Mouse (Mus musculus) large intestine, adult 2 months (tissue): ENCODE results near the gene Ccdc148. TPM values are rescaled to one million over a fixed set of nuclear protein-coding genes. Genes with fewer than 3 reads are reported as not detected.
A peak's percentile ranks its signal among the peaks of the same experiment; 100 is the strongest.

Experiments used
- DNase-seq: peaks from one replicate; pipeline ENCODE4 v3.0.0-alpha.2; 2012; ENCODE audit warnings: low read depth, low spot score
- WGBS: fragments of 180-500 bp; shearing (Covaris S2); methylation state at CpG from one replicate; pipeline ENCODE4 v1.1.7; 2018; 5-methylcytosine and 5-hydroxymethylcytosine counted together
- polyA plus RNA-seq: library from polyadenylated mRNA; depleted of rRNA; stranded (reverse); fragments of >200 nt; gene quantifications from 2 replicates; pipeline ENCODE4 v1.2.3, GENCODE M21; 2012; rRNA removed

Ccdc148 gene
- polyA plus RNA-seq = 0.09 and 0.12 TPM in 2 replicates

- DNase-seq = peak; percentile 94
- WGBS = under 1% methylated on average over 33 of the region's 37 CpGs
Measured at GRCm38 (mm10) chr2:59160605-59160963, at the start of gene Ccdc148, which contains the start of gene Pkp4. Gene Ccdc148, minus strand, starts transcription at chr2:59160683. Gene Pkp4, plus strand, starts transcription at chr2:59160850.

- WGBS = 40% methylated on average over 9 of the region's 9 CpGs
- peak; percentile 29 for DNase-seq
Measured at GRCm38 (mm10) chr2:59208276-59208675, 47.8 kb upstream of the Ccdc148 start.

- DNase-seq = no peak
- 59% methylated on average over 5 of the region's 5 CpGs for WGBS
Measured at GRCm38 (mm10) chr2:59207725-59208124, 47.2 kb upstream of the Ccdc148 start.

GRCm38 (mm10) chr2:59207240-59207639, 46.8 kb upstream of the Ccdc148 start:
- WGBS = 60% methylated on average over 4 of the region's 4 CpGs
- no peak for DNase-seq

GRCm38 (mm10) chr2:59206190-59206589, 45.7 kb upstream of the Ccdc148 start:
- WGBS = 81% methylated on average over 2 of the region's 2 CpGs
- DNase-seq = no peak

GRCm38 (mm10) chr2:59205092-59205491, 44.6 kb upstream of the Ccdc148 start:
- 96% methylated on average over 9 of the region's 9 CpGs for WGBS
- no peak for DNase-seq

- no peak for DNase-seq
- WGBS = 69% methylated on average over 3 of the region's 3 CpGs
Measured at GRCm38 (mm10) chr2:59203627-59204425, 43.3 kb upstream of the Ccdc148 start.

GRCm38 (mm10) chr2:59202930-59203329, 42.4 kb upstream of the Ccdc148 start:
- DNase-seq = no peak
- WGBS = 68% methylated on average over 5 of the region's 5 CpGs

- 91% methylated on average over 3 of the region's 3 CpGs for WGBS
- no peak for DNase-seq
Measured at GRCm38 (mm10) chr2:59200511-59200910, 40.0 kb upstream of the Ccdc148 start.

- DNase-seq = no peak
- WGBS = 96% methylated on average over 5 of the region's 5 CpGs
Measured at GRCm38 (mm10) chr2:59199476-59199976, 39.0 kb upstream of the Ccdc148 start.

- DNase-seq = no peak
- WGBS = 72% methylated on average over 4 of the region's 4 CpGs
Measured at GRCm38 (mm10) chr2:59197156-59197555, 36.7 kb upstream of the Ccdc148 start.

GRCm38 (mm10) chr2:59193117-59193516, 32.6 kb upstream of the Ccdc148 start:
- DNase-seq = no peak
- WGBS = 69% methylated on average over 5 of the region's 5 CpGs

- WGBS = 76% methylated on average over 8 of the region's 8 CpGs
- no peak for DNase-seq
Measured at GRCm38 (mm10) chr2:59191466-59191865, 31.0 kb upstream of the Ccdc148 start.

- no peak for DNase-seq
- WGBS = 88% methylated on average over 10 of the region's 10 CpGs
Measured at GRCm38 (mm10) chr2:59190186-59190585, 29.7 kb upstream of the Ccdc148 start.

GRCm38 (mm10) chr2:59189661-59190185, 29.2 kb upstream of the Ccdc148 start:
- WGBS = 76% methylated on average over 5 of the region's 5 CpGs
- DNase-seq = no peak

GRCm38 (mm10) chr2:59188306-59188705, 27.8 kb upstream of the Ccdc148 start:
- 92% methylated on average over 8 of the region's 8 CpGs for WGBS
- DNase-seq = no peak

- no peak for DNase-seq
- 85% methylated on average over 6 of the region's 6 CpGs for WGBS
Measured at GRCm38 (mm10) chr2:59186966-59187365, 26.5 kb upstream of the Ccdc148 start.

GRCm38 (mm10) chr2:59186122-59186521, 25.6 kb upstream of the Ccdc148 start:
- 92% methylated on average over 8 of the region's 8 CpGs for WGBS
- no peak for DNase-seq

GRCm38 (mm10) chr2:59184107-59185064, 23.9 kb upstream of the Ccdc148 start:
- no peak for DNase-seq
- 88% methylated on average over 11 of the region's 11 CpGs for WGBS

- 45% methylated on average over 4 of the region's 4 CpGs for WGBS
- no peak for DNase-seq
Measured at GRCm38 (mm10) chr2:59183541-59183940, 23.1 kb upstream of the Ccdc148 start.
